Mouse (Mus musculus): ENCODE results near the gene Cox5b. TPM values are rescaled to one million over a fixed set of nuclear protein-coding genes. Genes with fewer than 3 reads are reported as not detected.

The Cox5b gene
- polyA plus RNA-seq, 1 experiment from 2014 or later, result 1,063 TPM

DNA sequence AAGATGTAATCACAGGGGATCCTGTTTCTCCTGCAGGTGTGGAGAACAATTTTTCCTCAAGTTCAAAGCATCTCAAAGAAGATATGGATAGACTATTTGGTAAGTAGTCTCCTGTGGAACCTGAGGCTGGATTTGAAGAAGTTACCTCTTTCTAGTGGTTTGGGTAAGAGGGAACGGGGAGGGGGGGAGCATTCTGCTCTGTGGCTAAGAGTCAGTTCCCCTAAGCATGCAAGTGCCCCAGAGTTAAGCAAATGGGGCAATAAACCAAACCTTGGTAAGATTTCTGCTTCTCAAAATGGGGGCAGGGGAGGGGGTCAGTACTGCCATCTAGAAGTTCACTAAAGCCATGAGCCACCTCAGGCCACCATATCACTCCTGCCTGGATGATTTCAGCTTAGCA, 27.5 kb downstream of the Cox5b start:
- H3K4me1 ChIP-seq (replicated peaks), result no peaks in the 10 kb centered on the region
- ATAC-seq (ENCODE audit: insufficient number of reproducible peaks, low FRiP score), result no peak

DNA sequence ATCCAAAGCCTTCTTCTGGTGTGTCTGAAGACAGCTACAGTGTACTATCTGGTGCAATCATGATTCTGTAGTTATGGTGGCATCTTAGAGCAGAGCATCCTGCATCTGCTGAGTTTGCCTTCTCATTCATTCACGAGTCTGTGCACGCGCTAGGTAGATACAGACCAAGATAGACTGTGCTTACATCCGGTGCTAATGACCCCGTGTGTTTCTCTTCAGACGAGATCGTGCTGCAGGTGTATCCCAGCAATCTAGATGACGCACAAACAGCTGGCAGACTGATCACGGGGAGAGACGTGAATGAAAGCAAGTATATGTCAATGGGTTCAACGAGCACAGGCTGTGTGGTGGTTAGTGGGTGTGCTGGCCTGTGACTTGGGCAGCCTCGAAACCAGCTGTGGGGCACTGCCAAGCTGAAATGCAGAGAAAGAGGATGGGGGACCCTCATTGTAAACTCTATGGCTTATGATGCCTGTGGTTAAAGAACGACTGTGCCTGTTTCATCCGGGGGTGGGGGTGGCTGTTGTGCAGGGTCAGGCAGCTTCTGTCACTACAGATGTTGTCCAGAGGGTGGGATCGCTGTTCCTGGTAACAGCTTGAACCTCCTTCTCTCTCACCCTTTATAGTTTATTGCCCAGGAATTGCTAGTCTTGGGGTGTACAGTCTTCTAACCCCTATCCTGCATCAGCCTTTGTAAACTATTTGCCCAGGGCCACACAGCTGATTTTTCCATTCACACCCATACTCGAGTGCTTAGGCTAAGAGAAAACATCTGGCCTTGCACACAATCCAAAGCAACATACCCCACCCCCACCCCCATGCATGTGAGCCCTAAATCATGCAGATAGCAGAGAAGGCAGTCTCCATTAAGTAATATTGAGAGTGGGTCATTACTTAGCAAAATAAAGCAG, 32.2 kb downstream of the Cox5b start:
- no peak for ATAC-seq (ENCODE audit: insufficient number of reproducible peaks, low FRiP score)
- no peak overlapping the region for H3K27ac ChIP-seq (ENCODE audit: poor library complexity, severe bottlenecking)

More for the DNA sequence above, 27.5 kb downstream of the Cox5b start:
- Histone ChIP-seq H3K9me3 (replicated peaks) (no peaks in the 10 kb centered on the region), H3K36me3 (no peaks in the 10 kb centered on the region), H3K4me2 (no peak overlapping the region), H3K27ac (ENCODE audit: poor library complexity, severe bottlenecking) (no peak overlapping the region), H3K4me3 (no peak overlapping the region), H3K27me3 (replicated peaks) (no peaks in the 10 kb centered on the region), H3K9ac (no peak overlapping the region)
- WGBS, result 77% methylated on average over 1 of the region's 1 CpGs

DNA sequence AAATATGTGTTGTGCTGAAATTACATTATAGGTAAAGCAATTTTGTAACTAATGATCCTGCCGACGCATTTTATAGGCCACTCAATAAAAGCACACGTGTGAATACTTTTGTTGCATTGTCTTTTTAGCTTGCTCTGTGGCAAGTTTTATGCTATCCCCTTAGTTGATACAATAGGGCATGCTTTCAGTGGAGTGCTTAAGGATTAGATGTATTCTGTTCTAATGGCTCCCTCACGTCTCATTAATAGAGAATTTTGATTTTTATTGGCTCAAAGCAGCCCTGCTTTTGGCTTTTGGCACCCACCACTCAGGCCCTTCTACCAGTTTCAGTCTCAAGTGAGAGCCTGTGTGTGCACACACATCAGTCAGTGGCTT, 32.8 kb downstream of the Cox5b start:
- no peak for ATAC-seq (ENCODE audit: insufficient number of reproducible peaks, low FRiP score)
- Histone ChIP-seq H3K9ac (no peak overlapping the region), H3K4me1 (replicated peaks) (no peaks in the 10 kb centered on the region), H3K4me3 (no peak overlapping the region), H3K27ac (ENCODE audit: poor library complexity, severe bottlenecking) (no peak overlapping the region), H3K36me3 (no peaks in the 10 kb centered on the region), H3K27me3 (replicated peaks) (no peaks in the 10 kb centered on the region), H3K4me2 (no peak overlapping the region), H3K9me3 (replicated peaks) (no peaks in the 10 kb centered on the region)
- WGBS, result 81% methylated on average over 4 of the region's 4 CpGs

More for the DNA sequence above, 32.2 kb downstream of the Cox5b start:
- H3K4me3 ChIP-seq, result no peak overlapping the region
- H3K36me3 ChIP-seq, result no peaks in the 10 kb centered on the region
- no peaks in the 10 kb centered on the region for H3K9me3 ChIP-seq (replicated peaks)
- no peaks in the 10 kb centered on the region for H3K4me1 ChIP-seq (replicated peaks)
- H3K4me2 ChIP-seq, result no peak overlapping the region
- H3K27me3 ChIP-seq (replicated peaks), result no peaks in the 10 kb centered on the region
- H3K9ac ChIP-seq, result no peak overlapping the region
- WGBS, result 73% methylated on average over 16 of the region's 16 CpGs

DNA sequence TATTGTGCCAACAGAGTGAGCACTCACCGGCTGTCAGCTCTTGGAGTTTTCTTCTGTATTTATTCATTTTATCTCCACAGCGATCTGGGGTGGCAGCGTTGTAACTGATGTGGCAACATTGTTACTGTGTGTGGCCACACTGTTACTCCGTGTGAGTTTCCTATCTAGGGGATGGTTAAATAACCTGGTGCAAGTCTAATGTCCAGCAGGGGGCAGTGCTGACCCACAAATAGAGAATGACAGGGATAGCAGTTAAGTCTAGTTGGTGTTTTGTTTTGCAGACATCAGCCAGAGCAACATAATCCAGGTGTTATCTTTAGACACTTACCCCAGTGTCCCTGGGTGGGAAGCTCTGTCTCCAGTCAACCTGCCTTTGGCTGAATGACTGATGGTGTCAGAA, 46.1 kb downstream of the Cox5b start:
- no peak for ATAC-seq (ENCODE audit: insufficient number of reproducible peaks, low FRiP score)
- 12% methylated on average over 4 of the region's 4 CpGs for WGBS
- no peak overlapping the region for H3K4me3 ChIP-seq
- no peak overlapping the region for H3K27ac ChIP-seq (ENCODE audit: poor library complexity, severe bottlenecking)
- H3K4me1 ChIP-seq (replicated peaks), result no peaks in the 10 kb centered on the region
- H3K9ac ChIP-seq, result no peak overlapping the region
- no peaks in the 10 kb centered on the region for H3K9me3 ChIP-seq (replicated peaks)
- H3K36me3 ChIP-seq, result no peaks in the 10 kb centered on the region
- H3K4me2 ChIP-seq, result no peak overlapping the region
- H3K27me3 ChIP-seq (replicated peaks), result peaks cover 12% of the 10 kb centered on the region

DNA sequence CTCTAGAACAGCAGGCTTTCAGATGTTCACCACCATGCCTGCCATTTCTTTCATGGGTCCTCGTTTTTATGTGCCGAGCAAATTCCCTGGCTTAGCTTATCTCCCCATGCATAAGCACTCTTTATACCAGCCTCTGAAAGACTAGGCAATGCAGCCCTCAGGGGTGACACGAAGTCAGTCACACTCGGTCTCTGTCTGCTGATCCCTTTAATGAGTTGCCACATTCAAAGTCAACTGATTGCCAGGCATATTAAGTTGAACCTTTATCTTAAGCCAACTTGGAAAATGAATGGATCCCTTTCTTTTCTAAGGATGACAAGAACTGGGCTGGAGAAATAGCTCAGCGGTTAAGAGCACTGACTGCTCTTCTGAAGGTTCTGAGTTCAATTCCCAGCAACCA, 48.0 kb downstream of the Cox5b start:
- no peak for ATAC-seq (ENCODE audit: insufficient number of reproducible peaks, low FRiP score)
- 59% methylated on average over 5 of the region's 5 CpGs for WGBS
- Histone ChIP-seq H3K36me3 (no peaks in the 10 kb centered on the region), H3K4me3 (no peak overlapping the region), H3K27ac (ENCODE audit: poor library complexity, severe bottlenecking) (no peak overlapping the region), H3K4me1 (replicated peaks) (peaks cover 2% of the 10 kb centered on the region; the same call in 1 of the 2 replicates), H3K9ac (no peak overlapping the region), H3K9me3 (replicated peaks) (no peaks in the 10 kb centered on the region), H3K27me3 (replicated peaks) (peaks cover 19% of the 10 kb centered on the region), H3K4me2 (no peak overlapping the region)

DNA sequence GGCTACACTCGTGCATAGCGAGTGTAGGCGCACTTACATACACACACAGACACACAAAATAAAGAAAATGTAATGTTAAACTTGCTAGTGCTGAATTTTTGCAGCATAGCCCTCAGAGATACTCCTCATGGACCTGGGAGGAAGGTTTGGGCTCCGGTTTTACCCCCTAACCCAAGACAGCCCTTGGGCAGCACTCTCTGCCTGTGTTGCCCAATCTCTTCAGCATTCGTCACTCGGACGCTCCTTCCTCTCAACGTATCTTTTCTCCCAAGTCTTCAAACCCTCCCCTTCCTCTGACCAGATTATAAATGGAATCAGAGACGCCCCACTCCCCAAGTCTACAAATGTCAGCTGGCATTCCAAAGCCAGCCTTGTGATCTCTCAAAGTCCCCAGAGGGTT, 51.8 kb downstream of the Cox5b start:
- no peak for ATAC-seq (ENCODE audit: insufficient number of reproducible peaks, low FRiP score)
- H3K4me3 ChIP-seq, result no peak overlapping the region
- no peak overlapping the region for H3K9ac ChIP-seq
- 68% methylated on average over 9 of the region's 9 CpGs for WGBS
- no peak overlapping the region for H3K27ac ChIP-seq (ENCODE audit: poor library complexity, severe bottlenecking)
- peaks cover 29% of the 10 kb centered on the region for H3K27me3 ChIP-seq (replicated peaks)
- H3K4me1 ChIP-seq (replicated peaks), result peaks cover 6% of the 10 kb centered on the region; the same call in 1 of the 2 replicates
- no peaks in the 10 kb centered on the region for H3K36me3 ChIP-seq
- no peak overlapping the region for H3K4me2 ChIP-seq
- no peaks in the 10 kb centered on the region for H3K9me3 ChIP-seq (replicated peaks)

Small RNA genes within 50 kb of the gene (microRNA-seq; reads per million reads assigned to microRNA genes)
- not detected for gene Gm24133

Other genes starting within 250 kb of the Cox5b start
- 53.8 and 57.7 TPM in 2 replicates for gene Lman2l, start 246.2 kb upstream of the Cox5b start, polyA plus RNA-seq (2016; fragmentation: Nextera tagmentation; extraction: Ambion mirVana)
- 6.2 and 7.3 TPM in 2 replicates for gene Cnnm4, start 219.8 kb upstream of the Cox5b start, polyA plus RNA-seq (2016; fragmentation: Nextera tagmentation; extraction: Ambion mirVana)
- gene Cnnm3, start 179.6 kb upstream of the Cox5b start, polyA plus RNA-seq (2016; fragmentation: Nextera tagmentation; extraction: Ambion mirVana), result 2.2 and 3.4 TPM in 2 replicates
- gene Ankrd23, start 154.6 kb upstream of the Cox5b start, polyA plus RNA-seq (2016; fragmentation: Nextera tagmentation; extraction: Ambion mirVana), result 14.9 and 16.8 TPM in 2 replicates
- gene Gm42417, start 152.0 kb upstream of the Cox5b start, polyA plus RNA-seq (2016; fragmentation: Nextera tagmentation; extraction: Ambion mirVana), result 0.40 TPM in 1 of 2 replicates, not detected in the other
- 23.1 and 24.4 TPM in 2 replicates for gene Ankrd39, start 144.0 kb upstream of the Cox5b start, polyA plus RNA-seq (2016; fragmentation: Nextera tagmentation; extraction: Ambion mirVana)
- 11.9 and 13.3 TPM in 2 replicates for gene Sema4c, start 133.1 kb upstream of the Cox5b start, polyA plus RNA-seq (2016; fragmentation: Nextera tagmentation; extraction: Ambion mirVana)
- gene Fam178b, start 8.3 kb upstream of the Cox5b start, polyA plus RNA-seq (2016; fragmentation: Nextera tagmentation; extraction: Ambion mirVana), result 2.8 and 3.0 TPM in 2 replicates
- gene 4933424G06Rik, start 18.7 kb downstream of the Cox5b start, polyA plus RNA-seq (2016; fragmentation: Nextera tagmentation; extraction: Ambion mirVana), result not detected in 2 replicates
- 95.0 and 103 TPM in 2 replicates for gene Actr1b, start 23.0 kb downstream of the Cox5b start, polyA plus RNA-seq (2016; fragmentation: Nextera tagmentation; extraction: Ambion mirVana)
- gene Zap70, start 70.3 kb downstream of the Cox5b start, polyA plus RNA-seq (2016; fragmentation: Nextera tagmentation; extraction: Ambion mirVana), result 0.33 and 0.50 TPM in 2 replicates